ENCODE assay signal across 9 mouse cellular contexts in genomic region chr2:167445911-167446780, GRCm38 (mm10). TPM values are rescaled to one million over a fixed set of nuclear protein-coding genes. Genes with fewer than 3 reads are reported as not detected.
DNase-seq lines count a peak whose midpoint lies in the region; ATAC-seq and TF ChIP-seq lines count a peak whose summit lies in the region.
"Had no signal": no experiment of that assay in that cellular context is flagged by ENCODE, and none has a peak within 500 bp of the region (broad histone marks: within the 10 kb centered on the region; RNA-seq: fewer than 3 reads in every experiment).

No protein-coding gene starts in this region.

- intact Hi-C loops in heart, postnatal 14 days (cut with DNase I), result no loop called here

- H3K36me3 ChIP-seq in heart, embryonic 11.5 days (ENCODE audit: control insufficient read depth, insufficient read depth, low read length), result peaks cover 17% of the 10 kb centered on the region
- peaks cover 96% of the 10 kb centered on the region for H3K36me3 ChIP-seq in liver, embryonic 12.5 days
- H3K36me3 ChIP-seq in liver, embryonic 13.5 days, result peaks cover 91% of the 10 kb centered on the region

- H3K4me2 ChIP-seq in heart, embryonic 11.5 days, result no peak overlapping the region
- H3K4me2 ChIP-seq in liver, embryonic 12.5 days, result no peak overlapping the region
- no peak overlapping the region for H3K4me2 ChIP-seq in liver, embryonic 13.5 days

- 79% methylated on average over 20 of the region's 20 CpGs for WGBS in heart, embryonic 11.5 days (ENCODE audit: insufficient replicate concordance)
- WGBS in liver, embryonic 12.5 days (ENCODE audit: insufficient replicate concordance), result 65% methylated on average over 20 of the region's 20 CpGs
- WGBS in liver, embryonic 13.5 days (ENCODE audit: insufficient replicate concordance), result 73% methylated on average over 20 of the region's 20 CpGs

- no peak overlapping the region for H3K4me3 ChIP-seq in heart, embryonic 11.5 days (ENCODE audit: low read depth, low read length)
- no peak overlapping the region for H3K4me3 ChIP-seq in liver, embryonic 12.5 days
- no peak overlapping the region for H3K4me3 ChIP-seq in liver, embryonic 13.5 days (replicated peaks)
- no peak overlapping the region for H3K4me3 ChIP-seq in layer of hippocampus, adult 2 months

- H3K27me3 ChIP-seq in heart, embryonic 11.5 days (ENCODE audit: control insufficient read depth, insufficient read depth, low read length), result no peaks in the 10 kb centered on the region
- no peaks in the 10 kb centered on the region for H3K27me3 ChIP-seq in liver, embryonic 12.5 days (replicated peaks)
- H3K27me3 ChIP-seq in liver, embryonic 13.5 days, result no peaks in the 10 kb centered on the region

- no peak overlapping the region for H3K9ac ChIP-seq in heart, embryonic 11.5 days (ENCODE audit: low read depth, low read length)
- peak overlapping the region; percentile 22; the same call in 1 of the 2 replicates for H3K9ac ChIP-seq in liver, embryonic 12.5 days
- peak overlapping the region; percentile 66; the same call in 1 of the 2 replicates for H3K9ac ChIP-seq in liver, embryonic 13.5 days

- no peaks in the 10 kb centered on the region for H3K9me3 ChIP-seq in heart, embryonic 11.5 days (replicated peaks; ENCODE audit: control insufficient read depth, low read length)
- no peaks in the 10 kb centered on the region for H3K9me3 ChIP-seq in liver, embryonic 12.5 days (replicated peaks)
- H3K9me3 ChIP-seq in liver, embryonic 13.5 days (replicated peaks), result no peaks in the 10 kb centered on the region

- peak overlapping the region; percentile 82 for H3K27ac ChIP-seq in heart, embryonic 11.5 days (ENCODE audit: low read depth, low read length)
- H3K27ac ChIP-seq in liver, embryonic 12.5 days, result peak overlapping the region; percentile 92
- H3K27ac ChIP-seq in liver, embryonic 13.5 days, result peak overlapping the region; percentile 91
- H3K27ac ChIP-seq in layer of hippocampus, adult 2 months, result no peak overlapping the region

- no peak for DNase-seq in heart, postnatal 14 days
- no peak for DNase-seq in liver
- DNase-seq in adrenal gland, adult 2 months, result peak; percentile 74
- DNase-seq in liver, embryonic 13.5 days, result no peak
- DNase-seq in layer of hippocampus, adult 2 months (ENCODE audit: low spot score in 2 of 2), result no peak
- DNase-seq in embryo, embryonic 9.5 days (ENCODE audit: extremely low spot score), result no peak
- DNase-seq: thymus, adult 2 months had no signal

- H3K4me1 ChIP-seq in heart, embryonic 11.5 days (ENCODE audit: control insufficient read depth, insufficient read depth, low read length), result peaks cover 4% of the 10 kb centered on the region; the same call in 1 of the 2 replicates
- peaks cover 52% of the 10 kb centered on the region for H3K4me1 ChIP-seq in liver, embryonic 12.5 days
- H3K4me1 ChIP-seq in liver, embryonic 13.5 days (replicated peaks), result peaks cover 49% of the 10 kb centered on the region

- no peak for TF ChIP-seq CTCF in layer of hippocampus, adult 2 months (conservative IDR thresholded peaks at IDR 0.05)

- ATAC-seq in heart, embryonic 11.5 days (replicated peaks; ENCODE audit: insufficient number of reproducible peaks, low FRiP score, low TSS enrichment), result no peak
- ATAC-seq in liver, embryonic 12.5 days, result no peak
- no peak for ATAC-seq in liver, embryonic 13.5 days (ENCODE audit: low read depth)

RNA-seq across cellular contexts. Expression of gene Slc9a8, which starts 24.6 kb away (rescaled TPM):
- 19.9 and 21.6 TPM in 2 replicates for polyA plus RNA-seq in heart, embryonic 11.5 days (2014; fragmentation: Nextera tagmentation; extraction: Ambion mirVana)
- total RNA-seq in heart, postnatal 14 days (2021), result 10 to 100 TPM; 23.0 to 25.2 TPM
- polyA plus RNA-seq in liver, embryonic 12.5 days (2016; fragmentation: Nextera tagmentation; extraction: Ambion mirVana), result 17.4 and 18.8 TPM in 2 replicates
- total RNA-seq in adrenal gland, adult 2 months (2021), result 10 to 100 TPM; 33.8 to 40.2 TPM
- 51.2 and 67.5 TPM in 2 replicates for polyA plus RNA-seq in adrenal gland, adult 2 months (2012; rRNA removed)
- polyA plus RNA-seq in liver, embryonic 13.5 days (2015; fragmentation: Nextera tagmentation; extraction: Ambion mirVana), result 12.0 and 13.4 TPM in 2 replicates
- 10 to 100 TPM; 33.2 to 34.5 TPM for total RNA-seq in layer of hippocampus, adult 2 months (2021)

RNA-seq across cellular contexts. Expression of gene Rnf114, which starts 46.3 kb away (rescaled TPM):
- polyA plus RNA-seq in heart, embryonic 11.5 days (2014; fragmentation: Nextera tagmentation; extraction: Ambion mirVana), result 58.9 and 68.6 TPM in 2 replicates
- 10 to 100 TPM; 50.7 to 52.1 TPM for total RNA-seq in heart, postnatal 14 days (2021)
- polyA plus RNA-seq in liver, embryonic 12.5 days (2016; fragmentation: Nextera tagmentation; extraction: Ambion mirVana), result 37.6 and 37.9 TPM in 2 replicates
- total RNA-seq in adrenal gland, adult 2 months (2021), result 10 to 100 TPM; 75.2 to 78.4 TPM
- 64.2 and 70.8 TPM in 2 replicates for polyA plus RNA-seq in adrenal gland, adult 2 months (2012; rRNA removed)
- 32.5 and 33.2 TPM in 2 replicates for polyA plus RNA-seq in liver, embryonic 13.5 days (2015; fragmentation: Nextera tagmentation; extraction: Ambion mirVana)
- total RNA-seq in layer of hippocampus, adult 2 months (2021), result 10 to 100 TPM; 50.9 to 51.6 TPM

RNA-seq across cellular contexts. Expression of gene Spata2, which starts 46.5 kb away (rescaled TPM):
- polyA plus RNA-seq in heart, embryonic 11.5 days (2014; fragmentation: Nextera tagmentation; extraction: Ambion mirVana), result 12.3 and 13.8 TPM in 2 replicates
- total RNA-seq in heart, postnatal 14 days (2021), result 10 to 100 TPM; 18.2 to 20.9 TPM
- polyA plus RNA-seq in liver, embryonic 12.5 days (2016; fragmentation: Nextera tagmentation; extraction: Ambion mirVana), result 11.0 TPM in 2 replicates
- total RNA-seq in adrenal gland, adult 2 months (2021), result 10 to 100 TPM; 33.1 to 35.1 TPM
- 29.0 and 30.8 TPM in 2 replicates for polyA plus RNA-seq in adrenal gland, adult 2 months (2012; rRNA removed)
- polyA plus RNA-seq in liver, embryonic 13.5 days (2015; fragmentation: Nextera tagmentation; extraction: Ambion mirVana), result 7.0 and 9.4 TPM in 2 replicates
- total RNA-seq in layer of hippocampus, adult 2 months (2021), result 10 to 100 TPM; 80.9 to 82.4 TPM
